Mouse (Mus musculus) neutrophil, adult 65 days (primary cell): Measurements from ENCODE around the gene Tcfl5. TPM values are rescaled to one million over a fixed set of nuclear protein-coding genes. Genes with fewer than 3 reads are reported as not detected.

Source experiments
- total RNA-seq: library from RNA; stranded (reverse); gene quantifications from 2 replicates; pipeline ENCODE4 v1.2.4, GENCODE M21; 2023

Tcfl5 gene
- not detected in 2 replicates for total RNA-seq

DNA sequence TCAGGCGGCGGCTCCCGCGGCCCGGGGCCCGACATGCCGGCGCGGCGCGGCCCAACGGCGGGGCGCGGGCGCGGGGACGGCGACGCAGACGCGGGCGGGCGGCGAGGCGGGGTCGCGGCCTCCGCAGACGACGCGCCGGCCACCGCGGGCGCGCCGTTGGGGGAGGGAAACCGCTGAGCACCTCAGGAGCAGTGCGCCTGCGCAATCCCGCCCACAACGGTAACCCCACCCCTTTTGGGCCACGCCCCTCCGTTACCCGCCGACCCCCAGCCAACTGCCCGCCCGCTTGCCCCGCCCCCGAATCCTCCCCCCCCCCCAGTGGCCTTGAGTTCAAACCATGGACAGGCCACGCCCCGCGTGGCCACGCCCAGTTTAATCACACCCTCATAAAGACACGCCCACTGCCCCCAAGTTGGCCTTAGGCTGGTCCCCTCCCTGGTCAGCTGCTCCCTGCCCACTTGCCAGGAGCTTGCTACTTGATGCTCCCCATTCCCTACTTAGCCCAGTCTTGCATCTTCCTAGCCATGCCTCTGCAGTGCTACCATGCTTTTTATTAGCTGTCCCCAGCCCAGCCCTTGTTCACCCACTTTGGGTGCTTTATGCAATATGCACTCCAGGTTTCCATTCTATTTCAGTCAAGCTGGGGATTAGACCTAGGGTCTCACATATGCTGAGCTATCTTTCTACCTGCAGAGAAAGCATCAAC is at the start of gene Tcfl5:
Tcfl5 (minus strand) TSS at position 154 of the 706 bp plus-strand sequence.

DNA sequence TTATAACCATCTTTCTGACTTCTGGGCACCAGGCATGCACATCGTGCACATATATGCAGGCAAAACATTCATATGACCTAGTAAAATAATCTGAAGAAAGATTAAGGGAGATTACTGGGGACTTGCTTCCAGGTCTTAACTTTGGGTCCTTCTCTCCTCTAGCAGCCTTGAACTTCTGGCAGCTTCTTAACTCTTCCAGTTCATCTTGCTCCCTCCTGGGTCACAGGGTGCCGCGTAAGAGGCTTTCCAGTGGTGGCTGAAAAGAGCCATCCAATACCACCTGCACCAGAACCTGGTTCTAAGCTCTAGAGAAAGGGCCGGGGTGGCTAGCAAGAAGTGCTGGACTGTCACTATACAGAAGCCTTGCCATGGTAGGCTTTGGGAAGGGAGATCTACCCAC is 45.0 kb downstream of the Tcfl5 start, which contains the start of gene Col9a3:
Col9a3 (plus strand) TSS at position 301 of the 400 bp plus-strand sequence.

GRCm38 (mm10) chr2:180589123-180589831 is 53.2 kb downstream of the Tcfl5 start, which contains the start of gene Ogfr:
Gene Ogfr (plus strand): TSS chr2:180589245.

GRCm38 (mm10) chr2:180581002-180581401 is 61.5 kb downstream of the Tcfl5 start, which contains the start of gene Mrgbp:
Gene Mrgbp (plus strand): TSS chr2:180581304.

Other genes starting within 250 kb of the Tcfl5 start
- 26.8 and 27.8 TPM in 2 replicates for gene Slco4a1, start 186.5 kb downstream of the Tcfl5 start, total RNA-seq
- gene Ntsr1, start 142.7 kb downstream of the Tcfl5 start, total RNA-seq: not detected in 2 replicates
- 17.5 and 21.2 TPM in 2 replicates for gene Mrgbp, start 61.4 kb downstream of the Tcfl5 start, total RNA-seq
- gene Ogfr, start 53.5 kb downstream of the Tcfl5 start, total RNA-seq: 55.4 and 59.2 TPM in 2 replicates
- gene Col9a3, start 44.9 kb downstream of the Tcfl5 start, total RNA-seq: 0.54 TPM in 2 replicates
- gene Dido1, start 67.3 kb upstream of the Tcfl5 start, total RNA-seq: 54.6 and 80.6 TPM in 2 replicates
- gene Gid8, start 67.4 kb upstream of the Tcfl5 start, total RNA-seq: 46.7 and 56.2 TPM in 2 replicates
- gene Slc17a9, start 82.6 kb upstream of the Tcfl5 start, total RNA-seq: 23.8 and 29.5 TPM in 2 replicates
- gene Bhlhe23, start 134.2 kb upstream of the Tcfl5 start, total RNA-seq: not detected in 2 replicates